Mouse (Mus musculus): ENCODE measurements at regions not wholly inside any gene's neighbourhood (a gene's known extent, or its start where the extent isn't known, plus 50 kb on each side); places are given as distances from the start of the nearest gene placed in this dataset.

DNA sequence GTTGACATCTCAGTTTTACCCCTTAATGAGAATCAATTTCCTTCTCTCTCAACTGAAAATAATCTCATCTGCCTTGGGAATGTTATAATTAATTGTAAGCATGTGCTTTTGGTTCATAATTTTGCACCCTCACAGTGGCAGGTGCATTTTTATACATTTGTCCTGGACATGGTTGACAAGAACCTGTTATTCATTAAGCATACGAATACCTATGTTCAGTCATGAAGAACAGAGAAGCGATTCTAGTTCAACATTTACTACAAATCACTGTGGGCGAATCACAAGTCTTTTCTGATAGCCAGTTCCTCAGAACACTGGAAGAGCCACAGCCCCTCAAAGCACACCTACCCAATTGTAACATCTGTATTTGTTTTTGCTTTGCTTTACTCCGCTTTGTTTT, 487.3 kb upstream of the Cblb start:
- Histone ChIP-seq H3K36me3 (ENCODE audit: control insufficient read depth, insufficient read depth, low read length) (no peaks in the 10 kb centered on the region), H3K27me3 (replicated peaks; ENCODE audit: control insufficient read depth, insufficient read depth, low read length) (no peaks in the 10 kb centered on the region), H3K4me1 (ENCODE audit: control insufficient read depth, insufficient read depth, low read length) (no peaks in the 10 kb centered on the region), H3K9me3 (ENCODE audit: control insufficient read depth, low read length) (no peaks in the 10 kb centered on the region), H3K4me2 (ENCODE audit: low read depth, low read length) (no peak overlapping the region), H3K27ac (replicated peaks; ENCODE audit: low read depth, low read length) (no peak overlapping the region), H3K9ac (ENCODE audit: low read depth, low read length) (no peak overlapping the region), H3K4me3 (ENCODE audit: low read depth, low read length) (no peak overlapping the region)
- 60% methylated on average over 4 of the region's 4 CpGs for WGBS
- ATAC-seq (ENCODE audit: low read depth) (no peak), DNase-seq (ENCODE audit: low spot score) (no peak)

DNA sequence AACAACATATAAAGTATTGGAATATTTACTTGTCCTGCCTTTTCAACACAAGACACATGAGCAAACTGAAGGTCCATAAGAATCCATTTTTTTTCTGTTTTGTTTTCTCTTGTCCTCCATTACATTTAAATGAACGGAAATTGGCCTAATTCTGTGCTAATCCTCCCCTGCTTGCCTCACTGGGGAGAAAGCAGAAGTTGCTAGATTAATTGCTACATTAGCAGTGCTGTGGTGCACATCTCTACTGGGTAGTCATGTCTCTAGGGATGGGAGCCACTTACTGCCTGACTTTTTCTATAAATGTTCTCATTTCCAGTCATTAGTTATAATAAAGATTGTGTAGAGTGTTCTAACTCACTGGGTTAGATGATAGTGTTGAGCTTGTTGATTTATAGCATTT, 484.0 kb upstream of the Cblb start:
- DNase-seq (ENCODE audit: low spot score) (no peak), ATAC-seq (ENCODE audit: low read depth) (no peak; the same call in 1 of the 2 replicates)
- Histone ChIP-seq H3K4me1 (ENCODE audit: control insufficient read depth, insufficient read depth, low read length) (no peaks in the 10 kb centered on the region), H3K4me3 (ENCODE audit: low read depth, low read length) (no peak overlapping the region), H3K4me2 (ENCODE audit: low read depth, low read length) (no peak overlapping the region), H3K9me3 (ENCODE audit: control insufficient read depth, low read length) (no peaks in the 10 kb centered on the region), H3K36me3 (ENCODE audit: control insufficient read depth, insufficient read depth, low read length) (no peaks in the 10 kb centered on the region), H3K27me3 (replicated peaks; ENCODE audit: control insufficient read depth, insufficient read depth, low read length) (no peaks in the 10 kb centered on the region), H3K9ac (ENCODE audit: low read depth, low read length) (no peak overlapping the region), H3K27ac (replicated peaks; ENCODE audit: low read depth, low read length) (no peak overlapping the region)
- WGBS = 71% methylated on average over 1 of the region's 1 CpGs

DNA sequence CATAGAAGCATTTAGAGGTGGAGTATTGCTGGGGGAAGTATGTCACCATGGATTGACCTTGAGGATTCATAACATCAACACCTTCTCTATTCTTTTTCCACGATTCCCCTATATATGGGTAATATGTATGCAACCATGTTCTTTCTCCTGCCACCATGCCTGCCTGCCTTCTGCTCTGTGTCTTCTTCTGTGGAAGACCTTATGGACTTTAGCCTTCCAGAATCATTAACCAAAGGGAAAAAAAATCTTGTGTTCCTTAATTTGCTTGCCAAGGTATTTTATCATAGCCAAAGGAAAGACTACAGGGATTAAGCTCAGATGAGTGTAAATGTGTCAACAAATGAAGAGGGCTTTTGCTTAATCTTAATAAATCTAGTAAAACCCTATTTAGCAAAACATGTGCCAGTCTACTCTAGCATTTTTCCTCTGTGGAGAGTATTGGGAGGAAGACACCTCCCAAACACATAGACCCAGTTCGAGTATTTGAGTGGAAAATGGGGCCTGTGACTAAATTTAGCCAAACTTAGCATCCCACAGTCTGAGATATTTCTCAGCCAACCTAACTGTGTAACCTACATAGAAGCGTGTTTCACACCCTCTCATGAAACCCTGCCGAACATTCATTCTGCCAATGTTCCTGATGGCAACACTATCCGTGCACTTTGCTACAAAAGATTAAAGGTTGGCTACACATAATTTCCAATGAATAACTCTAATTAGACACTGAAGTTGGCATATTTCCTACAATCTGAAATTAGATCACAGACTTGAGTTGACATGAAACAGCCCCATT, 468.0 kb upstream of the Cblb start:
- Histone ChIP-seq H3K27me3 (replicated peaks; ENCODE audit: control insufficient read depth, insufficient read depth, low read length) (no peaks in the 10 kb centered on the region), H3K4me2 (ENCODE audit: low read depth, low read length) (no peak overlapping the region), H3K4me3 (ENCODE audit: low read depth, low read length) (no peak overlapping the region), H3K27ac (replicated peaks; ENCODE audit: low read depth, low read length) (no peak overlapping the region), H3K9me3 (ENCODE audit: control insufficient read depth, low read length) (no peaks in the 10 kb centered on the region), H3K4me1 (ENCODE audit: control insufficient read depth, insufficient read depth, low read length) (no peaks in the 10 kb centered on the region), H3K9ac (ENCODE audit: low read depth, low read length) (no peak overlapping the region), H3K36me3 (ENCODE audit: control insufficient read depth, insufficient read depth, low read length) (no peaks in the 10 kb centered on the region)
- 75% methylated on average over 5 of the region's 5 CpGs for WGBS
- ATAC-seq (ENCODE audit: low read depth) (no peak), DNase-seq (ENCODE audit: low spot score) (no peak)

DNA sequence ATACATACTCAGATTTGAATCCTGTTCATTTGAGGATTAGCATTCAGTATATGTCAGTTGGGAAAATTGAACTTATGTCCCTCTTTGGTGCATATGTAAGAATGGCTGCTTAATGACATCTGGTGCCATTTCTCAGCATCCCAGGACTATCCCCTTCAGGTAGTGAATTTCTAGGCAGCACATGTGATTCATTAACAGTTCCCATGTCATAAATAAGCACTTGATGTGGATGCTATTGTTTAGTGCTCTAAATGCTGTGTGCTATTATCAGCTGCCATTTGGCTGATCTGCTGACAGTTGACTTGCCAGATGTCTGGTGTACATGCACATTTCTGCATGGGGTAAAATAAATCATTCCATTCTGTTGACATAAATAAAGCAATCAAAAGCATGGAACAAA, 467.0 kb upstream of the Cblb start:
- no peak for ATAC-seq (ENCODE audit: low read depth)
- Histone ChIP-seq H3K4me1 (ENCODE audit: control insufficient read depth, insufficient read depth, low read length) (no peaks in the 10 kb centered on the region), H3K36me3 (ENCODE audit: control insufficient read depth, insufficient read depth, low read length) (no peaks in the 10 kb centered on the region)

DNA sequence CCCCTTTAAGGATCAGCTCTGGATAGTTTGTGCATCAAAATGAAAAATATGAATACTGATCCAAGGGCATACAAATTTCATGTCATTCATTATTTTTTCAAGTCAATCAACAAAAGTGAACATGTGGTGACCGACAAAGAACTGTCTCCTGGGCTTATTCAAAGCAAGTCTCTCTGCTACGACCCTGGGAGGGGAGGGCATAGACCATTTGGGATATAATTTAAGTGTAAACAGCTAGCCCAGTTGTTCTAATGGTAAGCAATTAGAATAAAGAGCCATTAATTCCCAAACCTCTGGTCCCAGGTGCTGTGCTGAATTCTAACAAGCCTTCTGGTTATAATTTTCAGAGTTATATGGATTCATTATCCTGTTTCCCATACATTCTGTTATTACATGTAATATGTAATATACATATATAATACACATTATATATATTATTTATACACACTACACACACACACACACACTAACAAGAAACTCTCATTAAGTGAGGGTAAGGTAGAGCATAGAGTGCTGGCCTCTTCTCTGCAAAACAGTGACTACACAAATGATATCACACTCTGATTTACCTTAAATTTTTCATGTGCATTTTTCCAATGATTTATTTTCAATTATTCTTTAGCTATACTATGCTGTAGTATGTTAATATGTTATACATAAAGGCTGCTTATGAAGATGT, 453.0 kb upstream of the Cblb start:
- peak; percentile 41; the same call in 1 of the 2 replicates for ATAC-seq (ENCODE audit: low read depth)
- Histone ChIP-seq H3K27me3 (replicated peaks; ENCODE audit: control insufficient read depth, insufficient read depth, low read length) (no peaks in the 10 kb centered on the region), H3K36me3 (ENCODE audit: control insufficient read depth, insufficient read depth, low read length) (no peaks in the 10 kb centered on the region), H3K9me3 (ENCODE audit: control insufficient read depth, low read length) (no peaks in the 10 kb centered on the region), H3K4me1 (ENCODE audit: control insufficient read depth, insufficient read depth, low read length) (no peaks in the 10 kb centered on the region), H3K9ac (ENCODE audit: low read depth, low read length) (no peak overlapping the region), H3K4me2 (ENCODE audit: low read depth, low read length) (no peak overlapping the region), H3K4me3 (ENCODE audit: low read depth, low read length) (no peak overlapping the region), H3K27ac (replicated peaks; ENCODE audit: low read depth, low read length) (no peak overlapping the region)
- peak; percentile 8 for DNase-seq (ENCODE audit: low spot score)
- 34% methylated on average over 2 of the region's 2 CpGs for WGBS

More for the DNA sequence above, 467.0 kb upstream of the Cblb start:
- no peak overlapping the region for H3K9ac ChIP-seq (ENCODE audit: low read depth, low read length)
- H3K27me3 ChIP-seq (replicated peaks; ENCODE audit: control insufficient read depth, insufficient read depth, low read length) = no peaks in the 10 kb centered on the region
- no peak overlapping the region for H3K4me3 ChIP-seq (ENCODE audit: low read depth, low read length)
- H3K9me3 ChIP-seq (ENCODE audit: control insufficient read depth, low read length) = no peaks in the 10 kb centered on the region
- no peak overlapping the region for H3K27ac ChIP-seq (replicated peaks; ENCODE audit: low read depth, low read length)
- peak; percentile 2 for DNase-seq (ENCODE audit: low spot score)
- no peak overlapping the region for H3K4me2 ChIP-seq (ENCODE audit: low read depth, low read length)

DNA sequence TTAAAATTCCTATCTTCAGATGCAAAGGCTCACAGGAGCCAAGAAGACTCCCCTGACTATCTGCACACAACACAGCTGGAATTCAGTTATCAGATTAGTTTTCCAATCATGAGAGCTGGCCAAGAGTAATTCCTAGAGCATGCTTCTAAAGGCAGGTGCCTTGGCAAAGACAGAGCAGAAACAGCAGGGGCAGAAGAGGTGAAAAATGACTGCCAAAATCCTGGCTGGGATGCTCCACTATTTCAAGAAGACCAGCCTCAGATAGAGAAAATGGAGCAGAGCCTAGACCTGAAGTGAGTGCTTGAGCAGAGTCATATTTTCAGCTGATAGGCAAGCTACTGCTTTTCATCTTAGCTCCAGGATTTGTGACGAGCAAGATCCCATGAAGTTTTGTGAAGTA, 450.5 kb upstream of the Cblb start:
- H3K9me3 ChIP-seq (ENCODE audit: control insufficient read depth, low read length) = no peaks in the 10 kb centered on the region
- no peak overlapping the region for H3K4me3 ChIP-seq (ENCODE audit: low read depth, low read length)
- H3K27ac ChIP-seq (replicated peaks; ENCODE audit: low read depth, low read length) = no peak overlapping the region
- H3K9ac ChIP-seq (ENCODE audit: low read depth, low read length) = no peak overlapping the region
- WGBS = 67% methylated on average over 1 of the region's 1 CpGs
- H3K4me2 ChIP-seq (ENCODE audit: low read depth, low read length) = no peak overlapping the region
- H3K36me3 ChIP-seq (ENCODE audit: control insufficient read depth, insufficient read depth, low read length) = no peaks in the 10 kb centered on the region
- ATAC-seq (ENCODE audit: low read depth) = no peak
- H3K27me3 ChIP-seq (replicated peaks; ENCODE audit: control insufficient read depth, insufficient read depth, low read length) = no peaks in the 10 kb centered on the region
- H3K4me1 ChIP-seq (ENCODE audit: control insufficient read depth, insufficient read depth, low read length) = no peaks in the 10 kb centered on the region
- DNase-seq (ENCODE audit: low spot score) = peak; percentile 45

DNA sequence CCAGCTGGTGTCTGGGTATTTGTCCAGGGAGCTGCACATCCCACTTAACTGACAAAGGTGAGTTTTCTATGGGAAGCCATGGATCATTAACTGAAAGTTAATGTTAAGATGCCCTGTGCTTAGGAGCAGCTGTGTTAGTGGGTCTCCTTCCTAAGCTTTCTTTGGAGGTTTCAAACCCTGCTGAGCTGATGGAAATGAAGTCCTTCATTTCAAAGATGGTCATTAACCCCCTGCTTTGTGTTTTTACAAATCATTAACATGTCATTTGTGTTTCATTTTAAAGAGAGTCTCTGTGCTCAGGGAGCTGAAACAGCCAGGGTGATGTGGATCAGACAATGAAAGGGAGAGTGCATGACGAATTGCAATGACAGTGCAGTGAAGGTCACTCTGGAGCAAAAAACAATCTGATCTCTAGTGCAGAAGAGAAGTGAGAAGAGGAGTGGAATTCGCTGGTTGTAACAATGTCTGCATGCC, 441.1 kb upstream of the Cblb start:
- DNase-seq (ENCODE audit: low spot score) (no peak), ATAC-seq (ENCODE audit: low read depth) (no peak)
- H3K4me2 ChIP-seq (ENCODE audit: low read depth, low read length) = no peak overlapping the region
- no peak overlapping the region for H3K9ac ChIP-seq (ENCODE audit: low read depth, low read length)
- no peak overlapping the region for H3K4me3 ChIP-seq (ENCODE audit: low read depth, low read length)
- no peak overlapping the region for H3K27ac ChIP-seq (replicated peaks; ENCODE audit: low read depth, low read length)
- H3K36me3 ChIP-seq (ENCODE audit: control insufficient read depth, insufficient read depth, low read length) = no peaks in the 10 kb centered on the region
- no peaks in the 10 kb centered on the region for H3K9me3 ChIP-seq (ENCODE audit: control insufficient read depth, low read length)
- H3K4me1 ChIP-seq (ENCODE audit: control insufficient read depth, insufficient read depth, low read length) = no peaks in the 10 kb centered on the region
- WGBS = 33% methylated on average over 2 of the region's 2 CpGs
- no peaks in the 10 kb centered on the region for H3K27me3 ChIP-seq (replicated peaks; ENCODE audit: control insufficient read depth, insufficient read depth, low read length)

DNA sequence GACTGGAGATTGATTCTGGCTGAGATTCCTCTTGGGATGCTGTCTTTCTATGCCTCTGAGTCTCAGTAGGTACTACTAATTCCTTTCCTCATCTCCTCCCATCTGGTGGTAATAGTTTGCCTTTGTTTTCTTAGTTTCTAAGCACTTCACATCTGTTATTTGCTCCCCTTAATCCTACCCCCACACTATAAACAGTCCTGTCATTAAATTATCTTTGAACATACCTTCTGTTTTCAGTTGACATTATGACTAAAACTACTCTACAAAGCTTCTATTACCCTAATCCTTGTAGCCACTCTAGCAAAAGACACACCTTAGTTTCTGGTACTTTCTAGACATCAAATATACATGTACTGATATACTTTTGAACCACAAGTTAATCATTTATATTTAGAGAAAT, 413.4 kb upstream of the Cblb start:
- Histone ChIP-seq H3K27ac (replicated peaks; ENCODE audit: low read depth, low read length) (no peak overlapping the region), H3K4me2 (ENCODE audit: low read depth, low read length) (no peak overlapping the region), H3K9ac (ENCODE audit: low read depth, low read length) (no peak overlapping the region), H3K4me1 (ENCODE audit: control insufficient read depth, insufficient read depth, low read length) (no peaks in the 10 kb centered on the region), H3K27me3 (replicated peaks; ENCODE audit: control insufficient read depth, insufficient read depth, low read length) (no peaks in the 10 kb centered on the region), H3K4me3 (ENCODE audit: low read depth, low read length) (no peak overlapping the region), H3K36me3 (ENCODE audit: control insufficient read depth, insufficient read depth, low read length) (no peaks in the 10 kb centered on the region), H3K9me3 (ENCODE audit: control insufficient read depth, low read length) (no peaks in the 10 kb centered on the region)
- no peak for ATAC-seq (ENCODE audit: low read depth)
- no peak for DNase-seq (ENCODE audit: low spot score)

DNA sequence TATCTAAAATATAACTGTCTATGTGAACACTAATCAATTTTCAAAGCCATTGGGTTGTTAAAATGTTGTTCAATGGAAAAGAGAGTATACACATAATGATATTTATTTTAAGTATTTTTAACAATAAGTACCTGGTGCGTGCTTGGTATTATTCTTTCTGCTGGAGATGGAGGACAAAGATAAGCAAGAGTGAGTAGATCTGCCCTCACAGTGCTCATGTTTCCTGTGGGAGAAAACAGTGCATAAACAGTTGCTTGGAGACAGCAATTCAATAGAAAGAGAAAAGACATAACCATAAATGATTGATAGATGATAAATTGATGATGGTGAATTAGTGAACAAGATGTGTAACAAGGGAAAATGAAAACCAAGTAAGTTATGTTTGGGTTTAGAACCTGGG, 384.4 kb upstream of the Cblb start:
- H3K9ac ChIP-seq (ENCODE audit: low read depth, low read length) = no peak overlapping the region

More for the DNA sequence above, 384.4 kb upstream of the Cblb start:
- Histone ChIP-seq H3K9me3 (ENCODE audit: control insufficient read depth, low read length) (no peaks in the 10 kb centered on the region), H3K4me1 (ENCODE audit: control insufficient read depth, insufficient read depth, low read length) (no peaks in the 10 kb centered on the region), H3K36me3 (ENCODE audit: control insufficient read depth, insufficient read depth, low read length) (no peaks in the 10 kb centered on the region), H3K4me3 (ENCODE audit: low read depth, low read length) (no peak overlapping the region), H3K27me3 (replicated peaks; ENCODE audit: control insufficient read depth, insufficient read depth, low read length) (no peaks in the 10 kb centered on the region), H3K4me2 (ENCODE audit: low read depth, low read length) (no peak overlapping the region), H3K27ac (replicated peaks; ENCODE audit: low read depth, low read length) (no peak overlapping the region)
- WGBS = 81% methylated on average over 1 of the region's 1 CpGs
- DNase-seq (ENCODE audit: low spot score) = no peak
- no peak for ATAC-seq (ENCODE audit: low read depth)
